Mouse (Mus musculus) embryonic fibroblast, embryonic 13.5 days (primary cell): ENCODE results near the gene Ttc13.

ENCODE experiments used
- CTCF ChIP-seq: IDR thresholded peaks from 2 replicates; pipeline ENCODE4 v1.5.1; 2011; ENCODE audit warnings: mild to moderate bottlenecking, control low read depth, low read length, moderate library complexity, borderline replicate concordance; ENCODE audit not compliant: insufficient read depth
- POLR2A ChIP-seq: IDR thresholded peaks from 2 replicates; pipeline ENCODE4 v1.6.1; 2011; ENCODE audit warnings: low read depth, mild to moderate bottlenecking, control low read depth, low read length, moderate library complexity

- TF ChIP-seq POLR2A: no peak
- TF ChIP-seq CTCF: no peak
Observed at GRCm38 (mm10) chr8:124724301-124724700, 2.5 kb upstream of the Ttc13 start.
